In the genomic region with DNA sequence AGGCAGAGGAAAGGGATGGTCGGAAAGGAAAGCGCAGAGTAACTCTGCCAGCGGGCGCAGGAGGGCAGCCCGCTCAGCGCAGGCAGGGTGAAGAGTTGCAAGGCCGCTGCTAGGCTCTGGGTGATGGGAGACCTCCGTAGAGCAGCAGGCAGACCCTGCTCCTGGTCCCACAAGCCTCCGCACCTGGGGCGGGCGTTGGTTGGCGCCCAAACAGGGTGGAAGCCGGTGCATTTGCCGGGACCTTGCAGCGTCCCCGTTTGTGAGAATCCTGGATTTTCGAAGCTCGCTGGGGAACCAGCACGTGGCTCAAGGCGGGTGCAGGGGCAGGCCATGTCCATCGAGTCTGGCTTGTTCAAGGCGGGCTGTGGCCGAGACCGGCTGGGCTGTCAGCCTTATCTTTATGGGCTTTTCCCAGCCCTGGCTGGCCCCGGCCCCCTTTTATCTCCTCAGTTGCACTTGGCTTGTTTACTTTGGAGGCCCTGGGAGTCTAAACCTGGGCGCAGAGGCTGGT, we compare ENCODE assay signal across 12 mouse cellular contexts. TPM values are rescaled to one million over a fixed set of nuclear protein-coding genes. Genes with fewer than 3 reads are reported as not detected.
DNase-seq lines count a peak whose midpoint lies in the region; ATAC-seq lines count a peak whose summit lies in the region.
"Had no signal": no experiment of that assay in that cellular context is flagged by ENCODE, and none has a peak within 500 bp of the region (broad histone marks: within the 10 kb centered on the region; RNA-seq: fewer than 3 reads in every experiment).

No protein-coding gene starts in this region.

- H3K4me1 ChIP-seq in lung, embryonic 16.5 days (replicated peaks; ENCODE audit: control insufficient read depth, insufficient read depth, low read length), result peaks cover 12% of the 10 kb centered on the region; the same call in 1 of the 2 replicates

- no peak for ATAC-seq in lung, embryonic 16.5 days (ENCODE audit: low read depth)
- ATAC-seq: forebrain, embryonic 15.5 days; Patski had no signal

- H3K27me3 ChIP-seq in lung, embryonic 16.5 days (ENCODE audit: control insufficient read depth, insufficient read depth, low read depth, low read length), result peaks cover 56% of the 10 kb centered on the region

- H3K4me3 ChIP-seq in lung, embryonic 16.5 days (ENCODE audit: low read length), result peak overlapping the region; percentile 63
- H3K4me3 ChIP-seq: forebrain, embryonic 15.5 days had no signal

- peak; percentile 22 to 40 for DNase-seq in cerebellum, postnatal 10 days
- no peak for DNase-seq in cerebellum, adult 9-10 months
- DNase-seq in kidney, postnatal 10 days, result peak; percentile 17
- DNase-seq in kidney, postnatal 25 days, result no peak
- peak; percentile 67 for DNase-seq in embryo, embryonic 10.5 days (ENCODE audit: low spot score)
- DNase-seq in thymus, postnatal 4 days, result no peak
- no peak for DNase-seq in layer of hippocampus, postnatal 10 days (ENCODE audit: low spot score in 2 of 2)
- DNase-seq: kidney, adult 2 months; right cerebral cortex, postnatal 25 days had no signal

- H3K36me3 ChIP-seq in lung, embryonic 16.5 days (ENCODE audit: control insufficient read depth, insufficient read depth, low read length), result 0 out of 2 replicates have a peak, but pooled peaks cover 2% of the 10 kb centered on the region
- H3K36me3 ChIP-seq: forebrain, embryonic 15.5 days had no signal

- H3K9me3 ChIP-seq in lung, embryonic 16.5 days (ENCODE audit: control insufficient read depth, low read length), result no peaks in the 10 kb centered on the region
- H3K9me3 ChIP-seq: forebrain, embryonic 15.5 days had no signal

- H3K9ac ChIP-seq in lung, embryonic 16.5 days (ENCODE audit: low read length), result peak overlapping the region; percentile 87
- H3K9ac ChIP-seq: forebrain, embryonic 15.5 days had no signal

- H3K27ac ChIP-seq in lung, embryonic 16.5 days (ENCODE audit: low read length), result peak overlapping the region; percentile 92
- H3K27ac ChIP-seq: forebrain, embryonic 15.5 days had no signal

- peak overlapping the region; percentile 69 for H3K4me2 ChIP-seq in lung, embryonic 16.5 days (ENCODE audit: low read depth, low read length)
- H3K4me2 ChIP-seq: forebrain, embryonic 15.5 days had no signal

- 2% methylated on average over 25 of the region's 26 CpGs for WGBS in lung, embryonic 16.5 days

RNA-seq across cellular contexts. Expression of a gene that starts 2.3 kb away (rescaled TPM):
- polyA plus RNA-seq in lung, embryonic 16.5 days (2015; fragmentation: Nextera tagmentation; extraction: Ambion mirVana), result 61.4 and 70.5 TPM in 2 replicates
- total RNA-seq in layer of hippocampus, postnatal 10 days (2021), result under 1 TPM; 0.54 to 0.69 TPM
- polyA plus RNA-seq: Patski had no signal

RNA-seq across cellular contexts. Expression of a gene that starts 38.4 kb away (rescaled TPM):
- not detected in 2 replicates for polyA plus RNA-seq in lung, embryonic 16.5 days (2015; fragmentation: Nextera tagmentation; extraction: Ambion mirVana)
- not detected for total RNA-seq in layer of hippocampus, postnatal 10 days (2021)
- polyA plus RNA-seq: forebrain, embryonic 15.5 days; kidney, adult 2 months; Patski had no signal

RNA-seq across cellular contexts. Expression of a gene that starts 56.2 kb away (rescaled TPM):
- 24.6 and 25.1 TPM in 2 replicates for polyA plus RNA-seq in lung, embryonic 16.5 days (2015; fragmentation: Nextera tagmentation; extraction: Ambion mirVana)
- total RNA-seq in layer of hippocampus, postnatal 10 days (2021), result 1 to 10 TPM; 3.0 to 3.9 TPM

Comparison
In these comparisons a context has a peak if more than half of its experiments do, and no peak if none do; other contexts are left out.
1. DNase-seq: peak in cerebellum, postnatal 10 days (2 of 2), kidney, postnatal 10 days (single experiment) and embryo, embryonic 10.5 days (single experiment); none in cerebellum, adult 9-10 months (single experiment), kidney, postnatal 25 days (0 of 2), thymus, postnatal 4 days (single experiment) and layer of hippocampus, postnatal 10 days (0 of 2).